Mouse (Mus musculus): ENCODE measurements around the gene Spink2. TPM values are rescaled to one million over a fixed set of nuclear protein-coding genes. Genes with fewer than 3 reads are reported as not detected.

Gene Spink2
- polyA plus RNA-seq, 1 experiment from 2014 or later: 0.29 TPM

Other genes starting within 250 kb of the Spink2 start
- 89.7 and 90.0 TPM in 2 replicates for gene Srp72, start 236.8 kb downstream of the Spink2 start, polyA plus RNA-seq (2014; fragmentation: Nextera tagmentation; extraction: Ambion mirVana)
- gene Arl9, start 207.4 kb downstream of the Spink2 start, polyA plus RNA-seq (2014; fragmentation: Nextera tagmentation; extraction: Ambion mirVana): 0.47 TPM in 1 of 2 replicates, not detected in the other
- 0.34 and 0.48 TPM in 2 replicates for gene Thegl, start 195.4 kb downstream of the Spink2 start, polyA plus RNA-seq (2014; fragmentation: Nextera tagmentation; extraction: Ambion mirVana)
- 0.15 TPM in 1 of 2 replicates, not detected in the other for gene Hopx, start 96.3 kb downstream of the Spink2 start, polyA plus RNA-seq (2014; fragmentation: Nextera tagmentation; extraction: Ambion mirVana)
- 21.8 and 22.7 TPM in 2 replicates for gene Rest, start 54.0 kb upstream of the Spink2 start, polyA plus RNA-seq (2014; fragmentation: Nextera tagmentation; extraction: Ambion mirVana)
- gene Noa1, start 98.6 kb upstream of the Spink2 start, polyA plus RNA-seq (2014; fragmentation: Nextera tagmentation; extraction: Ambion mirVana): 57.7 and 61.8 TPM in 2 replicates
- gene Polr2b, start 98.7 kb upstream of the Spink2 start, polyA plus RNA-seq (2014; fragmentation: Nextera tagmentation; extraction: Ambion mirVana): 70.0 and 81.3 TPM in 2 replicates
- 8.2 and 8.6 TPM in 2 replicates for gene Igfbp7, start 196.6 kb upstream of the Spink2 start, polyA plus RNA-seq (2014; fragmentation: Nextera tagmentation; extraction: Ambion mirVana)